Mouse (Mus musculus) adrenal gland, adult 18-20 months (tissue): ENCODE results near the gene Hbq1b. TPM values are rescaled to one million over a fixed set of nuclear protein-coding genes. Genes with fewer than 3 reads are reported as not detected.
"Not testable (repeated sequence)": the region's sequence is repeated elsewhere in the genome, so short reads cannot be mapped to it uniquely, and the experiment has no call there.

Experiments
- DNase-seq, 2 experiments: peaks; one replicate each; pipeline ENCODE4 v3.0.0; 2021 to 2022; ENCODE audit warnings: low spot score in 2 of 2
- total RNA-seq, 2 experiments: library from RNA; stranded (reverse); gene quantifications; 1 replicate in 1 of 2; 2 replicates in 1 of 2; pipeline ENCODE4 v1.2.3; 2021

Gene Hbq1b
- total RNA-seq, 2 experiments from 2014 or later, result not detected

GRCm38 (mm10) chr11:32267188-32267884 is 19.4 kb upstream of the Hbq1b start, which contains the start of gene Nprl3:
Nprl3 (minus strand) TSS chr11:32267707.
- DNase-seq, result peak; percentile 96 to 98

GRCm38 (mm10) chr11:32267964-32268363 is 18.8 kb upstream of the Hbq1b start:
- no peak for DNase-seq

- no peak for DNase-seq
These were observed 17.8 kb upstream of the Hbq1b start for GRCm38 (mm10) chr11:32268952-32269351.

- DNase-seq, result no peak
These were observed 15.6 kb upstream of the Hbq1b start for GRCm38 (mm10) chr11:32271178-32271577.

- DNase-seq, result no peak
These were observed 10.4 kb upstream of the Hbq1b start, which contains the start of gene Hba-x for GRCm38 (mm10) chr11:32276347-32276746. Hba-x (plus strand) TSS chr11:32276400.

GRCm38 (mm10) chr11:32277736-32278457 is 8.9 kb upstream of the Hbq1b start:
- no peak for DNase-seq

- no peak for DNase-seq
These were observed 8.3 kb upstream of the Hbq1b start for GRCm38 (mm10) chr11:32278458-32278957.

- no peak for DNase-seq
These were observed 6.1 kb upstream of the Hbq1b start for GRCm38 (mm10) chr11:32280646-32281045.

- no peak for DNase-seq
These were observed 5.2 kb upstream of the Hbq1b start for GRCm38 (mm10) chr11:32281416-32282144.

- DNase-seq, result not testable (repeated sequence)
These were observed 3.5 kb upstream of the Hbq1b start, which contains the start of gene Hba-a1 for GRCm38 (mm10) chr11:32283091-32283777. Hba-a1 (plus strand) TSS chr11:32283511.

- not testable (repeated sequence) for DNase-seq
These were observed 2.2 kb upstream of the Hbq1b start for GRCm38 (mm10) chr11:32284582-32284981.

- DNase-seq, result no peak
These were observed 1.6 kb upstream of the Hbq1b start for GRCm38 (mm10) chr11:32285031-32285775.

- not testable (repeated sequence) for DNase-seq
These were observed 878 bp upstream of the Hbq1b start for GRCm38 (mm10) chr11:32285887-32286286.

GRCm38 (mm10) chr11:32287493-32287825 is 694 bp downstream of the Hbq1b start:
- DNase-seq, result no peak

- DNase-seq, result not testable (repeated sequence)
These were observed 6.1 kb downstream of the Hbq1b start for GRCm38 (mm10) chr11:32292819-32293218.

GRCm38 (mm10) chr11:32293479-32293878 is 6.7 kb downstream of the Hbq1b start:
- DNase-seq, result not testable (repeated sequence)

GRCm38 (mm10) chr11:32296203-32296602 is 9.4 kb downstream of the Hbq1b start, which contains the start of gene Hba-a2:
Hba-a2 (plus strand) TSS chr11:32296489.
- DNase-seq, result not testable (repeated sequence)

- not testable (repeated sequence) for DNase-seq
These were observed 10.7 kb downstream of the Hbq1b start for GRCm38 (mm10) chr11:32297417-32297816.

- DNase-seq, result no peak
These were observed 11.2 kb downstream of the Hbq1b start for GRCm38 (mm10) chr11:32297866-32298531.
